Mouse (Mus musculus) fibroblast of lung, adult 2 months (primary cell): ENCODE measurements around the gene Evl.

Experiments
- DNase-seq: peaks from one replicate; pipeline ENCODE4 v3.0.0-alpha.2; 2011; ENCODE audit warnings: low read depth

Gene Evl

GRCm38 (mm10) chr12:108591586-108591985, 37.1 kb downstream of the Evl start:
- DNase-seq: no peak

GRCm38 (mm10) chr12:108592866-108593265, 38.3 kb downstream of the Evl start:
- DNase-seq: no peak

GRCm38 (mm10) chr12:108600864-108601263, 46.3 kb downstream of the Evl start:
- no peak for DNase-seq

GRCm38 (mm10) chr12:108601326-108601725, 46.8 kb downstream of the Evl start:
- no peak for DNase-seq

GRCm38 (mm10) chr12:108604546-108604945, 50.0 kb downstream of the Evl start:
- no peak for DNase-seq

GRCm38 (mm10) chr12:108605521-108606281, 51.2 kb downstream of the Evl start:
- DNase-seq: no peak

GRCm38 (mm10) chr12:108606321-108606720, 51.8 kb downstream of the Evl start:
- DNase-seq: no peak

GRCm38 (mm10) chr12:108609446-108609845, 54.9 kb downstream of the Evl start:
- no peak for DNase-seq

GRCm38 (mm10) chr12:108610255-108610654, 55.7 kb downstream of the Evl start:
- DNase-seq: no peak

GRCm38 (mm10) chr12:108613081-108613480, 58.6 kb downstream of the Evl start:
- DNase-seq: peak; percentile 23

GRCm38 (mm10) chr12:108617511-108617910, 63.0 kb downstream of the Evl start:
- no peak for DNase-seq

- no peak for DNase-seq
These were observed 65.4 kb downstream of the Evl start for GRCm38 (mm10) chr12:108619853-108620416.

- no peak for DNase-seq
These were observed 67.9 kb downstream of the Evl start for GRCm38 (mm10) chr12:108622406-108622805.

- DNase-seq: no peak
These were observed 75.0 kb downstream of the Evl start for GRCm38 (mm10) chr12:108629556-108629955.

- DNase-seq: no peak
These were observed 76.5 kb downstream of the Evl start for GRCm38 (mm10) chr12:108630741-108631688.

GRCm38 (mm10) chr12:108632501-108632900, 78.0 kb downstream of the Evl start:
- DNase-seq: no peak

GRCm38 (mm10) chr12:108634031-108634430, 79.5 kb downstream of the Evl start:
- DNase-seq: no peak

- DNase-seq: no peak
These were observed 81.0 kb downstream of the Evl start for GRCm38 (mm10) chr12:108635501-108635900.

- DNase-seq: no peak
These were observed 82.9 kb downstream of the Evl start for GRCm38 (mm10) chr12:108637440-108637839.

- peak; percentile 29 for DNase-seq
These were observed 84.6 kb downstream of the Evl start for GRCm38 (mm10) chr12:108639126-108639525.

- DNase-seq: no peak
These were observed 87.5 kb downstream of the Evl start for GRCm38 (mm10) chr12:108642019-108642418.

- no peak for DNase-seq
These were observed 91.7 kb downstream of the Evl start for GRCm38 (mm10) chr12:108646234-108646633.

GRCm38 (mm10) chr12:108647784-108648183, 93.3 kb downstream of the Evl start:
- DNase-seq: no peak
